Mouse (Mus musculus): ENCODE results near the gene Atp11a.

Gene Atp11a

DNA sequence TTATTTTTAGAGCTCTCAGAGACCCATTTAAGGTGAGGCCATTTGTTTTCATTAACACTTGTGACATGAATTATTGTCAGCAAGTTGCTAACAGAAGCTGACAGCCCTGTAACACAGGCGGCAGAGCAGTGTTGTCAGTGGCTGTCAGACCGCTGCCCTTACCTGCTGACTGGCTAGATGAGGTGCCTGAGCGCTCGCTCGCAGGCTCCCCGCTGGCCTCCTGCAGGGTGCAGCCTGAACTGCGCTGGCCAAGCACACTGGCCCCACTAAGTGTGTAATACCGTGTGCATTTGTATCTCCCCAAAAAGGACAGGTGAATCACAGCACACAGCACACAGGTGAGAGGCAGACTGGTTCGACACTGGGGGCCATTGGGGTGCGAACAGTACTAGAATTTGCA is 67.7 kb downstream of the Atp11a start:
- DNase-seq, result no peak

DNA sequence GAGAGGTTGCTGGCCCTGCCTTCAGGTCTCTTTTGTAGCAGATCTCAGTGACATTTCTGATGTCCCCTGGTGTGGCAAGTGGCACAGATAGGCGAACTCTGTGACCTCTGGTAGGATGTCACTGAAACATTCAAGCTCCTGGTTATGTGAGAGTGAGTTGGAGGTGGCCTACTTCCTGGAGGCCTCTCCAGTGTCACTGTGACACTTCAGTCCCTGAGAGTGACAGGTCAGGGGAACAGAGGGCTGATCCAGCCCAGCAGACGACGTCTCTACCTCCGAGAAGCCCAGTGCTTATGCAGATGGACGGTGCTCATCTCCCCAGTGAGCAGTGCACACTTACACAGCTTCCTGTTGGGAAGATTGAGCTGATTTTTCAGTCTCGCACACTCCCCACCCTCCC is 68.4 kb downstream of the Atp11a start:
- no peak for DNase-seq

- no peak for DNase-seq
These were observed 68.9 kb downstream of the Atp11a start for GRCm38 (mm10) chr8:12825686-12826237.

DNA sequence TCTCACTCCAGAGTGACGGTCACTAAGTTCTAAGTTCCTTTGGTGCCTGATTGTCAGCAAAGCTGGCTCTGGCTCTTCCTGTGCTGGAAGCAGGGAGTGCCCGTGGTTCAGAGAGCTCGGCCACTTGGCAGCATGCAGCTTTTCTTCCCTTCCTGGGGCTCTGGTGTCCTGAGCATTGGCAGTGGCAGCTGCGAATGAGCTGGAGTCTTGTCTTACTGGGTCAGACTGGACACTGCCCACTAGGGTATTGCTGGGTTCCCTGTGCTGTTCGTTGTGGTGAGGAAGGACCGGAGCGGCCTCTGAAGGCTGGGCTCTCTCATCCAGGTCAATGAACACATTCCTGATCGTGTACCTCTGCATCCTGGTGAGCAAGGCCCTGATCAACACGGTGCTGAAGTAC is 70.3 kb downstream of the Atp11a start:
- no peak for DNase-seq

DNA sequence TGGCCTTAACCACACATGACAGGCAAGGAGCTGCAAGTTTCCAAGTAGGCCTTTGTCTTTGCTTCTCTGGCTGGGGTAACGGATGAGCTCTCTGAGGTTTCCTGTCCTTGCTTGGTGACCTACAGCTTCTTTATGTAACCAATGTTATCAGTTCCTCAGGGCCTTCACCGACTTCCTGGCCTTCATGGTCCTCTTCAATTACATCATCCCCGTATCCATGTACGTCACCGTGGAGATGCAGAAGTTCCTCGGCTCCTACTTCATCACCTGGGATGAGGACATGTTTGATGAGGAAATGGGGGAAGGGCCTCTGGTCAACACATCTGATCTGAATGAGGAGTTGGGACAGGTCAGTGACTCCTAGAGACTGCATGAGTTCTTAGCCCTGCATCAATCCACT is 71.5 kb downstream of the Atp11a start:
- no peak for DNase-seq

- DNase-seq, result no peak
These were observed 72.6 kb downstream of the Atp11a start for GRCm38 (mm10) chr8:12829381-12829780.

DNA sequence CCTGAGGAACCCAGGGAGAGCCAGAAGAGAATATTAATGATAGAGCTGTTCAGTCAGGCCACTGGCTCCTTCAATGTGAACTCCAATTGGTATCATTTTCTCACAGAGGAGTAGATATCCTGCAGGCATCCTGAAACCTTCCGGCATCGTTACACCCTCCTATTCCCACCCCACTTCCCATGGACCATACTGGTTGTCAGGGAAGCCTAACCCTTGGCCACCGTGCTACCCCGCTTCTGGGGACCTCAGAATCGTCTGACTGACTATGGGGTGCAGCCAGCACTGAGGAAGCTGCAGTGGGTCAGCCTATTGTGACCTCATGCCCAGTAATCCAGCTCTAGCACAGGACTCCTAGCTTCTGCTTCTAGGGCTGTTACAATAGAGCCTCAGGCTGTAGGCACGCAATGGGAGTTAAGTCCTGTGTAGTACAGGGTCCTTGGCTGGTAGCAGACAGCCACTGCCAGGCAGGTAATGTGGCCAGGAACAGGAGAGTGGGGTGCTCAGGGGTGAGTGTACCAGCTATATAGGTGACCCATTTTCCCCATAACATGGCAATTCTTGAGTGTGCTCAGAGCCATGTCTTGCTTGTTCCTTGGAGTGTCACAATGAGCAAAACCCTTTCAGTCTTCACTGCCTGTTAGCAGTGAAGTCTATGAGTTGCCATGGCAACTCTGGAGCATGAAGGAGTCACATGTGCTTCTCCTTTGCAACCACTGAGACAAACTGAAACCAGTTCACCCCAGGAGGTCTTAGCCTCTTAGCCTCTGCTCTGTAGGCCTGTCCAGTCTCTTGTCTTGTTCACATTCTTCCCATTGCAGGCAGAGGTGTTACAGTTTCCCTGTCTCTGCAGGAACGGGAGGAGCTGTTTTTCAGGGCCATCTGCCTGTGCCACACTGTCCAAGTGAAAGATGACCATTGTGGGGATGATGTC is 75.1 kb downstream of the Atp11a start:
- no peak for DNase-seq

DNA sequence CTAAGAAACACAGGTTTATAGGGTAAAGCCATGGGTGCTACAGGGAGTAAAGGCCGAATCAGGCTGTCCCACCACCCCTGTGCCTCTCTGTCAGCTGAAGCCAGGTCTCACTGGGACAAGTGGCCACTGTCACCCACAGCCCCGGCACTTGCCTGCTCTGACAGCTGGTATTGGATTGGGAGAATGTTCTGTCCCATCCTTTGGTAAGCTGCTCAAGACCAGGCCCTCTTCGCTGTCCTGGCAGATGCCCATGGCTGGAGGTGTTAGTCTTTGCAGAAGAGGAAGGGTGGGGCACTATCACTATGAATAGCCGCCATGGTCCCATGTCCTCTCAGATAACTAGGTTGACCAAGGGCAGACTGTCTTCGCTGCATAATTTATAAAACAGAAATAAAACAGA is 76.8 kb downstream of the Atp11a start:
- DNase-seq, result no peak

- DNase-seq, result no peak
These were observed 84.0 kb downstream of the Atp11a start for GRCm38 (mm10) chr8:12840834-12841233.

DNA sequence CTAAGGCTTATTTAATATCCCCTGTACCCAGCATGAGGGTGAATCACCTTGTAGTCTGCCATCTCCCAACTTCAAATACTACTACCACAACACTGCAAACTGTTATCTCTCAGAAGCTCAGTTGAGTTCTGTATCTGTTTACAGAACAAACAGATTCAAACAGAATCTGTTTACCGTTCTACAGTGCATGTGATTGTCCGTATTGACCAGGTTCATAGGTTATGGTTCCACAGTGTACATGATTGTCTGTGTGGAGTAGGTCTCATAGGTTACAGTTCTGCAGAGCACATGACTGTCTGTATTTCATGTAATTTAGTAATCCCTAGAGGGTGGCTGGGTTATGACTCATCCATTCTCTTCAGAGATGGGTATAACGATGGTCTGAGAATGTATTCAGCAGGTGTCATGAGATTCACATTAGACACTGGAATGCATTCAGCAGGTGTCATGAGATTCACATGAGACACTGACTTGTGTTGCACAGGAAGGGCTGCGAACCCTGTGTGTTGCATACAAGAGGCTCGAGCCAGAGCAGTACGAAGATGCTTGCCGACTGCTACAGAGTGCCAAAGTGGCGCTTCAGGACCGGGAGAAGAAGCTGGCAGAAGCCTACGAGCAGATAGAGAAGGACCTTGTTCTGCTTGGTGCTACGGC is 85.7 kb downstream of the Atp11a start:
- DNase-seq, result no peak

GRCm38 (mm10) chr8:12844347-12844950 is 87.6 kb downstream of the Atp11a start:
- DNase-seq, result peak; percentile 50 to 64

GRCm38 (mm10) chr8:12846447-12846846 is 89.6 kb downstream of the Atp11a start:
- no peak for DNase-seq

DNA sequence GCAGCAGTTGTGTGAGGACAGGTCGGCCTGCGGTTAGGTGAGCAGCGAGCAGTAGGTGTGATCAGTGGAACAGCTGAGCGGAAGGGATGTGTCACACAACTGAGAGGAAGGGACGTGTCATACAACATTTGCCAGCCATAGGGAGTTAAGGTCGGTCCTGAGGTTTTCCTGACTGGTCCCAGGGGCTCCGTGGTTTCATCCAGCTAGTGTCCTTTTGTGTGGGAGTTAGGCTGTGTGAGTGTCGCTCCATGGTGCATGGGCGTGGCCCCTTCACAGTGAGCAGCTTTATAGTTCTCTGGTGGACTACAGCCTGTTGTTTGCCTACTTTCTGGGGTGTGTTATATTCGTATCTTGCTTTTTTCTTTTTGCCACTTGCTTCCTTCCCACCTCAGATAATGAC is 94.4 kb downstream of the Atp11a start:
- DNase-seq, result no peak

- DNase-seq, result no peak
These were observed 99.2 kb downstream of the Atp11a start for GRCm38 (mm10) chr8:12856038-12856437.

DNA sequence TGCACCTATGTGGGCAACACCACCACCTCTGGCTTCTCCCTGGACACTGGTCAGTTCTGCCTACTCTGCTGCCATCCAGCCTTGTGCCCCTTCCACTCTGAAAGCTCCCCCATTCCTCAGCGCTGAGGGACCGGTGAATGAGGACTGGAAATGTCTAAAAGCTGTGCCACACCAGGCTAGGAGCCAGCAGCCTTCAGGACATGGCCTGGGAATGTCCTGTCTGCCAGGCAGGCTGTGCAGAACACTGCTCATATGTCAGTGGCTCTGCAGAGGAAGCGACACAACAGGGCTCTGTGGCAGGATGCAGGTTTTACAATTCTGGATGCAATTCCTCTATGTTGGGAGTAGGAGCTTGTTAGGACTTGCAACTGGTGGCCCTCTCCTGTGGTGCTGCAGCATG is 106.2 kb downstream of the Atp11a start:
- peak; percentile 73 to 81 for DNase-seq

- DNase-seq, result peak; percentile 49 to 59
These were observed 106.8 kb downstream of the Atp11a start for GRCm38 (mm10) chr8:12863608-12864007.

GRCm38 (mm10) chr8:12865790-12866189 is 109.0 kb downstream of the Atp11a start:
- no peak for DNase-seq

GRCm38 (mm10) chr8:12869661-12870060 is 112.8 kb downstream of the Atp11a start:
- no peak for DNase-seq

DNA sequence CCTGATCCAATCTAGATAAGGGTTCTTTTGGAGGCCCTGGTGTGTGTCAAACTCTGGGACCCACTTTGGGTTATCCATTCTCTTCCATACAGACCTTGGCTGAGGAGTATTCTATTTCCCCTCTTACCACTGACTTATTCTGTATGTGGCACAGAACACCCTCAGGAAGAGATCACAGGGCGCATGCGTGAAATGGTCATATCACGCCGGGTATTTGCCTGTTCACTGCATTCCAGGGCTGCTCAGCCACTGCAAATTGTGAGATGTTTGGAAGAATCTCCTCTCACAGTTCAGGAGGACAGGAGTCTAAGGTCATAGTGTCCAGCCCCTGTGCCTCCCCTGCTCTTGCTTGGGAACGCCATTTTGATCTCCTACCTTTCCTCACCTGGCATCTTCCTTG is 113.8 kb downstream of the Atp11a start:
- no peak for DNase-seq

DNA sequence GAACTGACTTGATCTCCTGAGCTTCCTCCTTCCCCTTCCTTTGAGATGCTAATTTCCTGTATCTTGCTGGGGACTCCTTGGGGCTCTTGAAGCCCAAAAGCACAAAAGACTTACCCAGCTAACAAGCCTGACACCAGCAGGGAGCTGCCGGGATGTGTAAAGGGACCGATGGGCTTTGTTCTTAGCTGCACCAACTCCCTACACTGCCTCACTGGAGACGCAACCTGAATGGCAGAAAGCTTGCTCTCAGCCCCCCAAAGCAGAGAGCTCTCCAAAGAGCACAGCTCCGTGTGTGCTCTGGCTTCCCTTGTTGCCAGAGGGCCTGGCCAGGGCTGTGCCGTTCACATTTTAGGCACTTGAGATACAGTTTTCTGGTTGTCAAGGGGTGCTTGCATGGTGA is 114.6 kb downstream of the Atp11a start:
- DNase-seq, result no peak

- DNase-seq, result no peak
These were observed 116.2 kb downstream of the Atp11a start for GRCm38 (mm10) chr8:12872983-12873356.

- DNase-seq, result peak; percentile 83 to 90
These were observed 116.7 kb downstream of the Atp11a start, which contains the start of gene Mcf2l for GRCm38 (mm10) chr8:12873357-12874046. Mcf2l (plus strand) TSS chr8:12873806.
